Mouse (Mus musculus): ENCODE data around the gene Sufu.

Gene Sufu

DNA sequence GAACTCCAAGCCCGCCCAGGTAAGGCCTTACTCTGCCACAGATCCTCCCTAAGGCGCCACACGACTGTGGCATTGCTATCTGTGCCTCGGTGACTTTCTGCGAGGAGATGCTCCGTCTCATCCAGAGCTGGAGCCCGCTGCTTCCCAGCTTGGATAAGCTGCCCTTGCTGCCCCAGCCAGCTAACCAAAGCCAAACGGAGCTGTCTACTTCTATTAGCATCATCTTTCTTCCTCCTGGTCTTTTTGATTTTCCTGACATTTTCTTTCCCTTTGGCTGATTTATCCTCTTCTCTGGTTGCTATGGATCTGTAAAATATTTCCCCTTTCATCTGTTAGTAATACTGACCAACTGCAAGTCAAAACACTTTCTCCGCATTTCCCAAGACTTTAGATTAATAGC, 37.9 kb downstream of the Sufu start:
- DNase-seq = no peak

- peak; percentile 47 for DNase-seq
Measured at GRCm38 (mm10) chr19:46435492-46435891, 38.8 kb downstream of the Sufu start.

DNA sequence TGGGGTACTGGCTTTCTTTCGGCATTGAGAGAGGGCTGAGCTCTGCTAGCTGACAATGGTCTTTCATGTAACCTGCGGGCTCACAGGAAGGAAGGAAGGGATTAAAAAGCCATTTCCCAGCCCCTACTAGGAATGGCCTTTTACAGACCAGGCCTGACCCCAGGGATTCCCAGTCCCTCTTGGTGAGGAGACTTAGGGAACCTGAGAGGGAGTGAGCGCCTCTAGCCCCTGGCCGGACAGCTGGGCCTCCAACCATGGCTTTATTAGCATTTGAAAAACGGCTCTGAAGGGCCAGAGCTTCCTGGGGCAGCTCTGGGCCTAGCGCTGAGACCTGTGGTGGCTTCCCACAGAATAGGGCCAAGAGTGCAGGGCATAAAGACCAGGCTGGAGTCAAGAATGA, 46.8 kb downstream of the Sufu start:
- DNase-seq = peak; percentile 47

DNA sequence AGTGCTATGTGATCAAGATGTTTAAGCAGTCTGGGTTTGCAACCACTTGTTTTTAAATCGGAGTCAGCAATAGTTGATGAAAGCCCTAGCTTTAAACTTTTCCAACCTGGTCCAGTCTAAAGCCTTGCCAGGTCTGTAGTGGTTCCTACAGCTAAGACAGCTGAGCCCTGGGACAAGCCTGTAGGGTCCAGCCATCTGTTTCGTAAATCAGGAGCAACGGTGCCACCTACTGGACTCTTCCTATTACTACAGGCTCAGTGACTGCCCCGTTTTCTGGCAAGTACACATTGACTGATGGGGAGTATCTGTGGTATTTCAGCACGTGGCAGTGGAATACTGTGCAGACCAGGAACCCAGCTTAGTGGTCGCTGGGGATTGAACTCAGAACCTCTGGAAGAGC, 47.5 kb downstream of the Sufu start:
- DNase-seq = peak; percentile 90

- DNase-seq = no peak
Measured at GRCm38 (mm10) chr19:46445641-46446040, 48.9 kb downstream of the Sufu start.

DNA sequence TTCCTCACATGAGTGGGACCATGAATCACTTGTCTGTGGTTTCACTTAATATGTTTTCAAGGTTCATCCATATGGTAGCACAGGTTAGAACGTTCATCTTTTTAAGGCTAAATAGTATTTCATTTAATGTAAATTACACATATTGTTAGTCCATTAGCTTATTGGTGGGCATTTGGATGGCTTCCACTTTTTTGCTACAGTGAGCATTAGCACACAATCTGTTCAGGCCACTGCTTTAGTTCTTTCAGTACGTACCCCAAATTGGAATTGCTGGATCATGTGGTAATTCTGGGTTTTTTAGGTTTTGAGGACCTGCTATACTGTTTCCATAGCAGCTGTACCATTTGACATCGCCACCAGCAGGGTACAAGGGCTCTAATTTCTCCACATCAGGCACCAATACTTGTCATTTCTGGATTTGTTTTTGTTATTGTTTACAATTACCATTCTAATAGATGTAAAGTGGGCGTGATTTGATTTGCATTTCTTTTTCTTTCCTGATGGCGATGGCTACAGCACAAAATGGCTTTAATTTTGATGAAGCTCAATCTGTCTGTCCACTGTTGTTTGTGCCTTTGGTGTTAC, 49.8 kb downstream of the Sufu start:
- no peak for DNase-seq

DNA sequence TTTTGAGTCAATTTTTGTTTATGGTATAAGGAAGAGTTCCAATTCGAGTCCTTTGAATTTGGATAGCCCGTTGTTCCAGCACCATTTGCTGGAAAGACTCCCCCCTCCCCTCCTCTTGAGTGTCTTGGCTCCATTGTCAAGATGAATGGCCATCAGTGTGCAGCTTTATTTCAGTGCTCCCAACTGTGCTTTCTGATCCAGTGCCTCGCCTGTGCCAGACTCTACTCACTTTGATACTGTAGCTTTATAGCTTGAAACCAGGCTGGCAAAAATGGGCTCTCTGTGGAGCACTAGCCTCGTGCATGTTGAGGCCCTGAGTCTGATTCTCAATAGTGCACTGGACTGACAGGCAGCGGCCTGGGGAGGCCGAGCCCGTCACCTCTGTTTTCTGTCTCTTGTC, 50.4 kb downstream of the Sufu start:
- DNase-seq = no peak

GRCm38 (mm10) chr19:46447911-46448310, 51.2 kb downstream of the Sufu start:
- DNase-seq = peak; percentile 41

DNA sequence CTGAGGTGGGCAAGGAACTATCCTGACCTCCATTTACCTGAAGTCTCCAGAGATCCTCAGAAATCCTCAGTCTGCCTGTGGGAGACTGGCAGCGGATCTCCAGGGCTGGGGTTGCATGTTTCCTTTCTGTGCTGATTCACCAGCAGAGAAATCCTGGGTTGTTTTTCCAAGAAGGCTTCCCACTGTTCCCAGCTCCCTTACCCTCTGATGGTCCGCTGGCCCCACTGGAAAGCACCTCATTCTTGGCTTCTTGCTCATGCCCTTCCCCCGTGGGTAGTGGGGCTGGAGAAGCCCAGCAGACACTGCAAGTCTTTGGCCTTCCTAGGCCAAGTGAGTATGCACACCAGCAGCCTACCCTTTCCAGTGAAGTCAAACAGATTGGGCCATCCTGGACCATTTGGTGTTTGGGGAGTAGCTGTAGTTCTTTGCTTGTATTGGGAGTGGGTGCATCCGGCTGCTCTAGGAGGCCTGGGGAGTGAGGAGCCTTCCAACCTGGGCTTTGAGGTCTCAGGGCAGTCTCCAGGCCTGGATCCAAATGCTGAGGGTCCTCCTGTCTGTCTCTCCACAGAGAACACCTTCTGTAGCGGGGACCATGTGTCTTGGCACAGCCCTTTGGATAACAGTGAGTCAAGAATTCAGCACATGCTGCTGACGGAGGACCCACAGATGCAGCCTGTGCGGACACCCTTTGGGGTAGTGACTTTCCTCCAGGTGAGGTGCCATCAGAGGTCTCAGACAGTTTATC, 52.7 kb downstream of the Sufu start:
- no peak for DNase-seq

DNA sequence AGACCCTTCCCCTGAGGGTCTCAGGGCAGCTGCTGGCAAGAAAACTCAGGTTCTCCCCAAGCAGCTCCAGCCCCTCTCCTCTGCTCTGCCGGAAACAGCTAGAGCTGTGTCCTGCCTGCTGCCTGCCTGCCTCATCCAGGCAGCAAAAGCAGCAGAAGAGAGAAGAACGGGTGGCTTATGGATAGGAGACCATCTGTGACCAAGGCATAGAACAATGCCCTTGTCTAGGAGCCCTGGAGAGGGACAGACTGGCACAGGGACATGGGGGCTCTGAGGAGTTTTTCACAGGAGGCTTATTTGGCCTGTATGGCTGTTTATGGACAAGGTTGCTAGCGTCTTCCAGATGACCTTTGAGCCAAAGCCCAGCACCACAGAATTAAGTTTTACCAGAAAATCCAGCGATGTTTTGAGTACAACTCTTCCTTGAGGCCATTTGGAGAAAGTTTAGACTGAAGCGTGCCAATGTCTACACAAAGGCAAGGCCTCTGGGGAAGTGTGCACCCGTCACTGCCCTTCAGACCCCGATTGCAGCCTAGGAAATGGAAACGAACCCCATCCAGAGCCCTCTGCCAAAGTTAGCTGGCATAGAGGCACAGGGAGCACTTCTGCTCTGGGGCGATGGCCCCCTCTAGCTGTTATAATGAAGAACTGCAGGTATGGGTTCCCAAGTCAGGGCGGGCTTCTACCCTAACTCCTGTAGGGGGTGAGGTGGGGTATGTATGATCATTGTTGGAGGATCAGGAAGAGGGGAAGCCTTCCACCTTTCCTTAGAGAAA, 55.5 kb downstream of the Sufu start:
- peak; percentile 71 for DNase-seq

GRCm38 (mm10) chr19:46452916-46453315, 56.2 kb downstream of the Sufu start:
- DNase-seq = no peak

GRCm38 (mm10) chr19:46454126-46454880, 57.6 kb downstream of the Sufu start:
- DNase-seq = no peak

- no peak for DNase-seq
Measured at GRCm38 (mm10) chr19:46455032-46455431, 58.3 kb downstream of the Sufu start.

- DNase-seq = no peak
Measured at GRCm38 (mm10) chr19:46455556-46455955, 58.9 kb downstream of the Sufu start.

- no peak for DNase-seq
Measured at GRCm38 (mm10) chr19:46456018-46456735, 59.5 kb downstream of the Sufu start.

DNA sequence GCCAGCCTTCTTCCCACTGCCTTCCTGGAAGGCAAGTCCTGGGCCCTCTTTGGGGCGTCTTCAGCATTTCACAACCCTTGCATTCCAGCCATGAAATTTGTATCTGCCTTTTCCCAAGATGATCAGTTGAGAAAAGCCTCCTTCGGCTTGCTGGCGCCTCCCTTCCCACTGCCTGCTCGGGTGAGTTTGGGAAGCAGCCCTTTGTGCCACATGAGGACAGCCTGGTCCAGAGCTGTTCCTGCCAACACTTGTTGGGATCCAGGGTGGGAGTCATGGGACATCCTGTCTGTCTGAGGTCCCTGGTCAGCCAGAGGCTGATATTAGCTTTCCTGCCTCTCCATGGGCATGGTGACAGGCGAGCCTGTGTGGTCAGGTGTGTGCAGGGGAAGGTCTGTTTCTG, 61.1 kb downstream of the Sufu start:
- no peak for DNase-seq

- DNase-seq = no peak
Measured at GRCm38 (mm10) chr19:46459256-46459655, 62.6 kb downstream of the Sufu start.

GRCm38 (mm10) chr19:46459889-46460288, 63.2 kb downstream of the Sufu start:
- DNase-seq = no peak

DNA sequence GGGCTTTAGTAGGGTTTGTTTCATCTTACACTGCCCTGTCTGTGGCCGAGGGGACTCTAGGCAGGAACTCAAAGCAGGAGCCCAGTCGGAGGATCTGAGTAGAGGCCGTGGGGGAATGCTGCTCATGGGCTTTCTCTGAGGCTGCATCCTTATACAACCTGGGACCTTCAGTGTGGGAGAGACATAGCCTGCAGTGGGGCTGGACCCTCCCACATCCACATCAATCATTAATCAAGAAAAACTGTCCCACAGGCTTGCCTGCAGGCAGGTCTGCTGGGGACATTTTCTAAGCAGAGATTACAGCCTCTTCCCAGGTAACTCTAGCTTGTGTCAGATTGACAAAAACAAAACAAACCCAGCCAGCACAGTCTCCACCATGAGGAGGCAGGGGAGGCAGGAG, 65.9 kb downstream of the Sufu start:
- DNase-seq = no peak

GRCm38 (mm10) chr19:46463446-46463845, 66.8 kb downstream of the Sufu start:
- no peak for DNase-seq

DNA sequence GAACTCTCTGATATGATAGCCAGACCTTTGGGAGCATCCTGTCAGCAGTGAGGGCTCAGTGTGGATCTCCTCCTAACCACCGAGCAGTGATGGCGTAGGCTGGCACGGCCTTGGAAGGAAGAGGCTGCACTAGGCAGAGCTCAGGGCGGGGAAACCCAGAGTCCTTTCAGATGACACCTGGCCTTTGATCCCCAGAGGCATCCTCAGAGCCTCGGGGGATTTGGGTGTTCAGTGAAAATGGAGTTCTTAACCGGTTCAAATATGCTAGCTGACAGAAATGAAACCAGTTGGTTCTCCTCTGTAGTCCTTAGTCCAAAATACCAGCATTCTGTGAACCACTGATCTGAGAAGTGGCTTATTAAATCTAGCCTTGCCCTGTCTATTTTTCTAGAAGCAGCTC, 69.5 kb downstream of the Sufu start:
- DNase-seq = no peak

DNA sequence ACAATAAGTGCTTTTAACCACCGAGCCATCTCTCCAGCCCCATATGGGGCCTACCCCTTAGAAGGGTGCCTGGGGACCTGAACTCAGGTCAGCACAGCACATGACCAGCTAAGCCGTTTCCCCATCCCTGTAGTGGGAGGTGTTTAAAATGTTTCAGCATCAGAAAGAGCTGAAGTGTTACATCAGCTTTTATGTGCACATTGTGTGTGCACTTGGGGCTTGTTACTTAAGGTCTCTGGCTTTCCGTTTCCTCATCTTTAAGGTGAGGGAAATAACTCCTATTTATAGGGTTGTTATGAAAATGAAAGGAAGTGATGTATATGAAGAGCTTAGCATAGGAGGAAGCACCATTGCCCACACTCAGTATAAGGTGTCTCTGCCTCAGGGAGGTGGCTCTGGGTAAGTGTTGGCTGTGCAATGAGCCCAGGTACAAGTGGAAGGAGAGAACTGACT, 70.4 kb downstream of the Sufu start:
- no peak for DNase-seq
